In the genomic region with DNA sequence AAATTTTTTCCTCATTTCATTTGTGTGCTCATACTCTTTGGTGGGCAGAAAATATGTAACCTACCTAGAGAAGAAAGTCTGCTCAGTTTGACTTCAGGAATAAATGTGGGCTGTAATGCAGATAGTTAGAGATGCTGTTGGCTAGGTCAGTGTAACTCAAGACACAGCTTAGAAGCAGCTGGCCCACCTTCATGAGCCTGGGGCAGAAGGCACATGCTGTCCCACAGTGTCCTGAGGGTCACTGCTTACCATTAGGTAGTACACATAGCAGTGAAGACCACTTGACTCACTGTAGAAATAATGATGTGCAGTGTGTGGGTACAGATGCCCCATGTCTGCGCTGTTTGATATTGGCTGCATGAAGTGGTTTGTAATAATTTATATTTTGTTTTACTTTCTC, we compare ENCODE assay signal across 31 mouse cellular contexts. TPM values are rescaled to one million over a fixed set of nuclear protein-coding genes. Genes with fewer than 3 reads are reported as not detected.
"Had no signal": no experiment of that assay in that cellular context is flagged by ENCODE, and none has a peak within 500 bp of the region (broad histone marks: within the 10 kb centered on the region; RNA-seq: fewer than 3 reads in every experiment).

No protein-coding gene starts in this region.

- H3K4me3 ChIP-seq: heart, embryonic 13.5 days; heart, embryonic 15.5 days; hindbrain, embryonic 10.5 days; hindbrain, embryonic 12.5 days; intestine, embryonic 15.5 days; layer of hippocampus, adult 2 months; left cerebral cortex, adult 2 months; limb, embryonic 10.5 days; limb, embryonic 12.5 days; liver, embryonic 13.5 days; liver, embryonic 15.5 days had no signal

- ATAC-seq: hindbrain, embryonic 16.5 days; inflammation-experienced regulatory T-cells, adult 6 months; intestine, embryonic 15.5 days; intestine, postnatal 0 days had no signal

- H3K27ac ChIP-seq: heart, embryonic 13.5 days; heart, embryonic 15.5 days; hindbrain, embryonic 10.5 days; hindbrain, embryonic 12.5 days; hindbrain, embryonic 14.5 days; intestine, embryonic 15.5 days; layer of hippocampus, adult 2 months; left cerebral cortex, adult 2 months; limb, embryonic 10.5 days; limb, embryonic 12.5 days; liver, embryonic 13.5 days; liver, embryonic 15.5 days had no signal

- H3K36me3 ChIP-seq: hindbrain, embryonic 12.5 days had no signal

- H3K4me1 ChIP-seq: heart, embryonic 13.5 days; heart, embryonic 15.5 days; hindbrain, embryonic 12.5 days; intestine, embryonic 15.5 days; limb, embryonic 10.5 days; limb, embryonic 12.5 days had no signal

- H3K9me3 ChIP-seq: heart, embryonic 13.5 days; heart, embryonic 15.5 days; hindbrain, embryonic 10.5 days; hindbrain, embryonic 12.5 days; intestine, embryonic 15.5 days; limb, embryonic 10.5 days; limb, embryonic 12.5 days; liver, embryonic 13.5 days; liver, embryonic 15.5 days had no signal

- H3K9ac ChIP-seq: heart, embryonic 13.5 days; heart, embryonic 15.5 days; hindbrain, embryonic 12.5 days; hindbrain, embryonic 14.5 days; intestine, embryonic 15.5 days; limb, embryonic 12.5 days; liver, embryonic 13.5 days; liver, embryonic 15.5 days had no signal

- H3K27me3 ChIP-seq: heart, embryonic 13.5 days; heart, embryonic 15.5 days; hindbrain, embryonic 12.5 days; intestine, embryonic 15.5 days; limb, embryonic 12.5 days; liver, embryonic 13.5 days; liver, embryonic 15.5 days had no signal

- H3K4me2 ChIP-seq: heart, embryonic 11.5 days; heart, embryonic 13.5 days; heart, embryonic 15.5 days; hindbrain, embryonic 12.5 days; hindbrain, embryonic 14.5 days; intestine, embryonic 15.5 days; limb, embryonic 12.5 days; liver, embryonic 13.5 days; liver, embryonic 15.5 days had no signal

- DNase-seq: gastrocnemius, postnatal 14 days; heart, adult 18-20 months; heart, postnatal 4 days; kidney, adult 2 months; kidney, postnatal 10 days; kidney, postnatal 25 days; kidney, postnatal 4 days; liver, embryonic 13.5 days had no signal

RNA-seq across cellular contexts. Expression of gene Bpifc, which starts 34.7 kb away (rescaled TPM):
- total RNA-seq: gastrocnemius, adult 8-10 months; gastrocnemius, postnatal 14 days; gastrocnemius, postnatal 4 days; heart, adult 18-20 months; heart, adult 8-10 months; heart, postnatal 25 days; heart, postnatal 4 days; layer of hippocampus, adult 2 months; layer of hippocampus, postnatal 10 days; left cerebral cortex, postnatal 14 days; liver, adult 2 months had no signal
- polyA plus RNA-seq: heart, embryonic 11.5 days; heart, embryonic 13.5 days; heart, embryonic 15.5 days; heart, postnatal 0 days; hindbrain, embryonic 12.5 days; hindbrain, embryonic 14.5 days; inflammation-experienced regulatory T-cells, adult 6 months; intestine, postnatal 0 days; limb, embryonic 10.5 days; liver, adult 2 months; liver, embryonic 13.5 days had no signal
